Mouse (Mus musculus) liver, postnatal 0 days (tissue): ENCODE results near the gene Pkhd1. TPM values are rescaled to one million over a fixed set of nuclear protein-coding genes. Genes with fewer than 3 reads are reported as not detected.

ENCODE experiments used
- ATAC-seq: fragments of 200-750 bp; cut with Nextera tagmentation; 2 replicates; pipeline ENCODE4 v1.8.0; 2017; ENCODE audit warnings: mild to moderate bottlenecking, moderate library complexity
- DNase-seq: peaks from one replicate; pipeline ENCODE4 v3.0.0-alpha.2; 2016
- H3K27ac ChIP-seq: fragments of 300-500 bp; sonication (generic); 2 replicates; pipeline ENCODE4 v1.5.1; 2014; ENCODE audit warnings: antibody characterized with exemption, moderate library complexity, mild to moderate bottlenecking, low read depth
- H3K27me3 ChIP-seq: fragments of 300-500 bp; sonication (generic); 2 replicates; pipeline ENCODE4 v1.6.1; 2014; ENCODE audit warnings: low read length, control low read depth, mixed read lengths; ENCODE audit not compliant: insufficient read depth
- H3K36me3 ChIP-seq: fragments of 300-500 bp; sonication (generic); replicated peaks from 2 replicates; pipeline ENCODE4 v1.6.1; 2014; ENCODE audit warnings: mild to moderate bottlenecking, control low read depth, low read length, moderate library complexity, mixed read lengths; ENCODE audit not compliant: insufficient read depth
- H3K4me1 ChIP-seq: fragments of 300-500 bp; sonication (generic); 2 replicates; pipeline ENCODE4 v1.6.1; 2014; ENCODE audit warnings: antibody characterized with exemption, mild to moderate bottlenecking, control low read depth; ENCODE audit not compliant: insufficient read depth
- H3K4me2 ChIP-seq: fragments of 300-500 bp; sonication (generic); 2 replicates; pipeline ENCODE4 v1.6.1; 2014; ENCODE audit warnings: low read depth, mild to moderate bottlenecking, low read length, moderate library complexity, mixed read lengths
- H3K4me3 ChIP-seq: fragments of 300-500 bp; sonication (generic); 2 replicates; pipeline ENCODE4 v1.5.1; 2014; ENCODE audit warnings: low read depth, low read length
- H3K9ac ChIP-seq: fragments of 300-500 bp; sonication (generic); replicated peaks from 2 replicates; pipeline ENCODE4 v1.6.1; 2014; ENCODE audit warnings: mild to moderate bottlenecking, moderate library complexity
- H3K9me3 ChIP-seq: fragments of 300-500 bp; sonication (generic); 2 replicates; pipeline ENCODE4 v1.6.1; 2016; ENCODE audit warnings: mild to moderate bottlenecking, control low read depth, low read length, mixed read lengths
- CTCF ChIP-seq: sonication (generic); IDR thresholded peaks from 2 replicates; pipeline ENCODE4 v1.5.1; 2016; ENCODE audit warnings: antibody characterized with exemption, low read depth
- EP300 ChIP-seq: IDR thresholded peaks from 2 replicates; pipeline ENCODE4 v1.6.1; 2016; ENCODE audit warnings: antibody characterized with exemption, low read depth, mild to moderate bottlenecking
- WGBS: fragments of 180-500 bp; shearing (Covaris S2); extraction: QIAGEN DNeasy Blood & Tissue Kit; methylation state at CpG from one replicate; pipeline ENCODE4 v1.1.7; 2014; ENCODE audit not compliant: insufficient replicate concordance; 5-methylcytosine and 5-hydroxymethylcytosine counted together
- polyA plus RNA-seq: library from polyadenylated mRNA; unstranded; fragments of >200 nt; fragmentation: Nextera tagmentation; extraction: Ambion mirVana; gene quantifications from 2 replicates; pipeline ENCODE4 v1.2.1, GENCODE M21; 2015

The Pkhd1 gene
- polyA plus RNA-seq, 1 experiment from 2014 or later: 0.58 TPM

DNA sequence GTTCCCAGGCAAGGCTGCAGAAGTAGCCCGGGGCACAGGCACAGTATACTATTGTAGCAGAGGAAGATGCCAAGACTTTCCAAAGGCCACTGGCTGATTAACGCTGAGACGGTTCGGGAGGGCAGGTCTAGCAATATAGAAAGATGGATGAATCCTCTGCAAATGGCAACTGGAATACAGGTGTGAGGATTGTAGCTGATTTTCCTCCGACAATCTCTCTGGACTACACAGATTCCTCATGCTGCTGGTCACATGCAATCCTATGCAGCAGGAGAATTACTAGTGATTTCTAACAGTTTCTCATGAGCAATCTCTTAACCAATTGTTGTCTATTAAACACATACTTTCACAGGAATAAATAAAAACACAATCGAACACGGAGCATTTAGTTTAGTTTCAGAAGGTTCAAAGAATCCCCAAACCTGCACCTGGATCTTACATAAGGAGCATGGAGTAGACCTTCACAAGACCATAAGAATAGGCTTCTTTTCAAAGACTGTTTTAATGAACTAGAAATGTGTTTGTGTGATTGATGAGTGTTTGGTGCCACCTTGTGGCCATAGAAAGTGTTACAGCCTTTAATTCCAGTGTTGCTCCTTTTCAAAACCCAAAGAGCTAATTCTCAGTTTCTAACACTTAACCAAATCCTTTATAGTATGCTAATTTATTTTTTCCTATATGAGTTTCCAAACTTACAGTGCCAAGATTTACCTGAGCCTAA is 104.3 kb downstream of the Pkhd1 start:
- peak; percentile 35 for DNase-seq
- no peaks in the 10 kb centered on the region for H3K4me1 ChIP-seq
- WGBS: 65% methylated on average over 7 of the region's 7 CpGs

DNA sequence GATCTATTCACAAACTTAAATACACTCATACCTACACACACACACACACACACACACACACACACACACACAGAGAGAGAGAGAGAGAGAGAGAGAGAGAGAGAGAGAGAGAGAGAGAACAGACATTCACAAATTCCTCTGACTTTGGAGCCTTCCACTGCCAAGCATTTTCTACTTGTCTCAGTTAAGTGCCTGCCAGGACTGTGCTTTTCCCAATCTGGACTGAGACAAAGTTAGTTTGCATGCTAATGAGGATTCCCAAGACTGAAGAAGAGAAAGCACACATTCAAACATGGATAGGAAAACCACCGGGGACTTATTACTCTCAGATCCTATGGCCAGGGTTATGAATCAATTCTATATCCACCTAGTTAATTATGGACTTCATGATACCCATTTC is 118.9 kb downstream of the Pkhd1 start:
- Histone ChIP-seq H3K36me3 (no peaks in the 10 kb centered on the region), H3K9me3 (no peaks in the 10 kb centered on the region), H3K4me2 (no peak overlapping the region), H3K4me1 (no peaks in the 10 kb centered on the region), H3K9ac (no peak overlapping the region), H3K27me3 (no peaks in the 10 kb centered on the region), H3K27ac (no peak overlapping the region), H3K4me3 (no peak overlapping the region)
- ATAC-seq: no peak
- WGBS: 89% methylated on average over 1 of the region's 1 CpGs
- no peak for DNase-seq
- TF ChIP-seq EP300: no peak
- TF ChIP-seq CTCF: no peak

More for the DNA sequence above, 104.3 kb downstream of the Pkhd1 start:
- Histone ChIP-seq H3K27me3 (no peaks in the 10 kb centered on the region), H3K27ac (no peak overlapping the region), H3K9me3 (no peaks in the 10 kb centered on the region), H3K4me3 (no peak overlapping the region), H3K4me2 (no peak overlapping the region), H3K9ac (no peak overlapping the region), H3K36me3 (no peaks in the 10 kb centered on the region)
- no peak for TF ChIP-seq EP300
- peak; percentile 75 for TF ChIP-seq CTCF
- no peak for ATAC-seq

DNA sequence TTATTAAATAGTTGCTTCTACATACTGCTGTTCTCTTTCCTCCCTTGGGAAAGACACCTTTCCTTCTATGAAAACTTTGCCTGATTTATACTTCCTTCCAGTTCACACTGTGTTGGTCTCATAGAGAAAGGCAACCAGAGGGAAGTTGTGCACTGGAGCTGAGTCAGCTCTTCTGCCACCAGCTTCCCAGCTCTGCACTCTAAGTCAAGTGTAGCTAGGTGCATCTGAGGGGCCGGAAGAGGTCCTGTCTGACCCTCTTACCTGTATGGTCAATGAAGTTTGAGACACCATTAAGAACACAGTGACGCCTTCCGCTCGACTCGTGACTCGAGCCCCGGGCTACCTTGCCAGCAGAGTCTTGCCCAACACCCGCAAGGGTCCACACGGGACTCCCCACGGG is 131.8 kb downstream of the Pkhd1 start:
- 90% methylated on average over 8 of the region's 10 CpGs for WGBS
- Histone ChIP-seq H3K4me1 (no peaks in the 10 kb centered on the region), H3K27ac (no peak overlapping the region), H3K36me3 (no peaks in the 10 kb centered on the region), H3K4me2 (no peak overlapping the region), H3K4me3 (no peak overlapping the region), H3K9me3 (no peaks in the 10 kb centered on the region), H3K9ac (no peak overlapping the region), H3K27me3 (no peaks in the 10 kb centered on the region)
- TF ChIP-seq CTCF: no peak
- no peak for DNase-seq
- ATAC-seq: no peak

- DNase-seq (no peak), ATAC-seq (0 out of 2 replicates have a peak, but pooled peaks have one; percentile 21)
- Histone ChIP-seq H3K9me3 (no peaks in the 10 kb centered on the region), H3K4me3 (no peak overlapping the region), H3K4me2 (no peak overlapping the region), H3K36me3 (no peaks in the 10 kb centered on the region), H3K4me1 (no peaks in the 10 kb centered on the region), H3K9ac (no peak overlapping the region), H3K27me3 (no peaks in the 10 kb centered on the region), H3K27ac (no peak overlapping the region)
- TF ChIP-seq EP300 (no peak), CTCF (no peak)
- 54% methylated on average over 4 of the region's 4 CpGs for WGBS
Observed at GRCm38 (mm10) chr1:20481843-20482242, 136.0 kb downstream of the Pkhd1 start.

GRCm38 (mm10) chr1:20478695-20479094 is 139.2 kb downstream of the Pkhd1 start:
- no peak for ATAC-seq

DNA sequence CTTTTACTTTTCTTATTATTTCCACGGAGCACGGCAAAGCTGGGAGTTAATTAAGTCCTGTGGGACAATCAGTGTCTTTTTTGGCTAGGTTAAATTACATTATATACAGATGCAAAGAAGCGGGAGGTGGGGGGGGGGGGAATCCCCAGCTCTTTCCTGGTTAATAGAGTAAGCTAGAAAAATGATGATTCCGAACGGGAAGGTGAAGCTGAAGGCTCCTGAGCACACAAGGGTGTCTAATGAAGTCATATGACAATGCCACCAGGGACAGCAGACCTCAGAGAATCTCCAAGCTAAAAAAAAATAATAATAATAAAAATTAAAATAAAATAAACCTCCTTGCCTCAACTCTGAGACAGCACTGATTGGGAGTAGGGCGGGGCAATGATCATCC is 139.6 kb downstream of the Pkhd1 start:
- Histone ChIP-seq H3K27me3 (no peaks in the 10 kb centered on the region), H3K4me3 (peak overlapping the region; percentile 27), H3K36me3 (no peaks in the 10 kb centered on the region), H3K4me2 (peak overlapping the region; percentile 65), H3K9ac (no peak overlapping the region), H3K9me3 (no peaks in the 10 kb centered on the region), H3K27ac (no peak overlapping the region), H3K4me1 (no peaks in the 10 kb centered on the region)
- TF ChIP-seq CTCF (no peak), EP300 (no peak)
- DNase-seq (no peak), ATAC-seq (no peak)
- WGBS: 29% methylated on average over 6 of the region's 6 CpGs

More at GRCm38 (mm10) chr1:20478695-20479094, 139.2 kb downstream of the Pkhd1 start:
- Histone ChIP-seq H3K4me1 (no peaks in the 10 kb centered on the region), H3K27ac (no peak overlapping the region), H3K4me2 (no peak overlapping the region), H3K27me3 (no peaks in the 10 kb centered on the region), H3K9ac (no peak overlapping the region), H3K9me3 (no peaks in the 10 kb centered on the region), H3K36me3 (no peaks in the 10 kb centered on the region), H3K4me3 (no peak overlapping the region)
- no peak for DNase-seq
- 63% methylated on average over 3 of the region's 3 CpGs for WGBS
- TF ChIP-seq CTCF (no peak), EP300 (no peak)
